Mouse (Mus musculus): ENCODE measurements around the gene Snrpd2. TPM values are rescaled to one million over a fixed set of nuclear protein-coding genes. Genes with fewer than 3 reads are reported as not detected.
A peak's percentile ranks its signal among the peaks of the same experiment; 100 is the strongest.

The Snrpd2 gene
- total RNA-seq, 2 experiments from 2014 or later = 76.0 to 80.5 TPM

GRCm38 (mm10) chr7:19197985-19198384 is 48.5 kb downstream of the Snrpd2 start:
- no peak overlapping the region for H3K27ac ChIP-seq
- TF ChIP-seq CTCF (conservative IDR thresholded peaks at IDR 0.05) = peak; percentile 76
- DNase-seq (ENCODE audit: low spot score in 2 of 2) = no peak
- no peak overlapping the region for H3K4me3 ChIP-seq

DNA sequence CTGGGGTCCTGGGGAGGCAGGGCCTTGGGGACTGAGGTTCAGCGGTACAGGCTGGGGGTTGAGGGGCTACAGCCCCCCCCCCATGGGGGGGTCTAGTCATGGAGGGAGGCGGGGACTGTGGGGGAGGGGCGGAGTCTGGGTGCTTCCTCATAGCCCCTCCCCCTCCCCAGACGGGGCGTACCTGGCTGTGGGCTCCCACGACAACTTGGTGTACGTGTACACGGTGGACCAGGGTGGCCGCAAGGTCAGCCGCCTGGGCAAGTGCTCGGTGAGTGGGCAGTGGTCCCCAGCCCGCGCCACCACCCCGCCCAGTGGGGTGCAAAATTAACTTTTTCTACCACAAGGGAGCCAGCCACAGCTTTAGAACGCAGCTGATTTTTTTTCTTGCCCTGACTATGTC is 52.1 kb downstream of the Snrpd2 start:
- Histone ChIP-seq H3K27ac (no peak overlapping the region), H3K4me3 (no peak overlapping the region)
- no peak for TF ChIP-seq CTCF (conservative IDR thresholded peaks at IDR 0.05)
- DNase-seq (ENCODE audit: low spot score in 2 of 2) = no peak

DNA sequence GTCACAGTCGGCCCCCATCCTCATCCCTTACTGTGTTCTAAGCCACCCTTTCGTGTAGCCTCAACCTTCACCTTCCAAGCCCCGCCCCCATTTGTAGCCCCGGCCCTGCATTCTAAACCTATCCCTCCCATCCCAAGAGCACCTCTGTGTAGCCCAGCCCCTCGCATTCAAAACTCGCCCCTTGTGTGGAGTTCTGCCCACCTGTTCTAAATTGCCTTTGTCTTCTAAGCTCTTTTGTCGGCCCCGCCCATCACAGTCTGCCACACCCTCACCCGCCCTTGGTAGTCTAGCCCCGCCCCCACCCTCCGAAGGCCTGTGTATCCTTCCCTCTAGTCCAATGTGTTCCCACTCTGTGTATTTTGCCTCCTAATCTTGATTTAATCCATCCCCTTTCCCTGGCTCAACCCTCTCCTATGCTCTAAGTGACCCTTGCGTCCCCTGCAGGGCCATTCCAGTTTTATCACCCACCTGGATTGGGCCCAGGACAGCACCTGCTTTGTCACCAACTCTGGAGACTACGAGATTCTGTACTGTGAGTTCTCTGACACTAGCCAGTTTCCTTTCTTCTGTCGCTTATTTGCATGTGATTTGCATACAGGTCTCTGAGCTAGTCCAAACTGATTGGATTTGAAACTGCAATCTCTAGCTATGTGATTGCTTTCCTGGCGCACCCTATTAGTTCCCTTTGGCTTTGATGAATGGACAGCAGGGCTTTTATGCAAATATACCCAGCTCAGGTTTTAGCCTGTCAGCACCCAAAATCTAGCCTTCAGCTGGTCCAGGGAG is 52.7 kb downstream of the Snrpd2 start:
- no peak overlapping the region for H3K27ac ChIP-seq
- no peak for DNase-seq (ENCODE audit: low spot score in 2 of 2)
- no peak overlapping the region for H3K4me3 ChIP-seq
- no peak for TF ChIP-seq CTCF (conservative IDR thresholded peaks at IDR 0.05)

Small RNA genes within 50 kb of the gene (microRNA-seq; reads per million reads assigned to microRNA genes)
- gene Mir330 = 9,961 to 10,803 reads per million in 2 experiments

Other genes starting within 250 kb of the Snrpd2 start
- gene Ccdc61, start 239.3 kb upstream of the Snrpd2 start, total RNA-seq (2021) = 10 to 100 TPM; 10.9 to 12.6 TPM
- gene Nova2, start 223.8 kb upstream of the Snrpd2 start, total RNA-seq (2021) = 10 to 100 TPM; 82.7 to 85.4 TPM
- gene Nanos2, start 162.3 kb upstream of the Snrpd2 start, total RNA-seq (2021) = under 1 TPM; 0.54 to 0.66 TPM
- gene Mypop, start 158.5 kb upstream of the Snrpd2 start, total RNA-seq (2021) = 10 to 100 TPM; 44.0 to 46.4 TPM
- 10 to 100 TPM; 52.7 to 56.3 TPM for gene Irf2bp1, start 145.7 kb upstream of the Snrpd2 start, total RNA-seq (2021)
- not detected for gene Foxa3, start 126.2 kb upstream of the Snrpd2 start, total RNA-seq (2021)
- 100 to 1,000 TPM; 112 to 114 TPM for gene Sympk, start 125.3 kb upstream of the Snrpd2 start, total RNA-seq (2021)
- gene Rsph6a, start 95.0 kb upstream of the Snrpd2 start, total RNA-seq (2021) = under 1 TPM in 1 of 2 experiments, not detected in 1; 0.20 TPM
- gene Dmwd, start 73.5 kb upstream of the Snrpd2 start, total RNA-seq (2021) = 100 to 1,000 TPM; 154 TPM
- 10 to 100 TPM; 38.8 to 56.8 TPM for gene Dmpk, start 65.9 kb upstream of the Snrpd2 start, total RNA-seq (2021)
- gene Six5, start 55.1 kb upstream of the Snrpd2 start, total RNA-seq (2021) = 1 to 10 TPM; 2.4 to 2.8 TPM
- gene Gm4969, start 31.4 kb upstream of the Snrpd2 start, total RNA-seq (2021) = under 1 TPM; 0.33 to 0.71 TPM
- 10 to 100 TPM; 12.5 to 13.1 TPM for gene Fbxo46, start 29.9 kb upstream of the Snrpd2 start, total RNA-seq (2021)
- 10 to 100 TPM; 17.6 to 18.4 TPM for gene Qpctl, start 431 bp upstream of the Snrpd2 start, total RNA-seq (2021)
- gene Gipr, start 16.4 kb downstream of the Snrpd2 start, total RNA-seq (2021) = 1 to 10 TPM in 1 of 2 experiments, under 1 TPM in 1; 0.87 to 1.2 TPM
- 100 to 1,000 TPM; 159 to 162 TPM for gene Eml2, start 26.7 kb downstream of the Snrpd2 start, total RNA-seq (2021)
- gene Gpr4, start 62.8 kb downstream of the Snrpd2 start, total RNA-seq (2021) = 1 to 10 TPM; 1.6 to 2.5 TPM
- 10 to 100 TPM; 37.4 to 38.7 TPM for gene Opa3, start 78.6 kb downstream of the Snrpd2 start, total RNA-seq (2021)
- gene Vasp, start 122.1 kb downstream of the Snrpd2 start, total RNA-seq (2021) = 10 to 100 TPM; 15.7 to 17.1 TPM
- not detected for gene Ppm1n, start 130.3 kb downstream of the Snrpd2 start, total RNA-seq (2021)
- 10 to 100 TPM; 90.3 to 92.7 TPM for gene Rtn2, start 132.9 kb downstream of the Snrpd2 start, total RNA-seq (2021)
- gene Fosb, start 160.3 kb downstream of the Snrpd2 start, total RNA-seq (2021) = 10 to 100 TPM; 12.8 to 14.1 TPM
- 10 to 100 TPM; 51.7 to 51.9 TPM for gene Ercc1, start 195.1 kb downstream of the Snrpd2 start, total RNA-seq (2021)
- 10 to 100 TPM; 18.1 to 19.5 TPM for gene Cd3eap, start 209.8 kb downstream of the Snrpd2 start, total RNA-seq (2021)
- gene Ppp1r13l, start 210.0 kb downstream of the Snrpd2 start, total RNA-seq (2021) = 1 to 10 TPM; 6.1 to 6.9 TPM
- 10 to 100 TPM; 36.4 to 36.5 TPM for gene Ercc2, start 232.3 kb downstream of the Snrpd2 start, total RNA-seq (2021)